Mouse (Mus musculus) gastrocnemius, postnatal 14 days (tissue): ENCODE results near the gene Slc2a5. TPM values are rescaled to one million over a fixed set of nuclear protein-coding genes. Genes with fewer than 3 reads are reported as not detected.

Experiments
- DNase-seq: peaks from one replicate; pipeline ENCODE4 v3.0.0; 2021; ENCODE audit warnings: mixed read lengths
- intact Hi-C: fragments of 180-260 bp; cut with DNase I; formaldehyde crosslinking; loops from one replicate; pipeline ENCODE4 v1.15.1; 2025; ENCODE audit warnings: low total_unique reads
- long read RNA-seq, 2 experiments: library from polyadenylated mRNA; stranded (forward); transcript quantifications; one replicate each; pipeline ENCODE4 v2.0.0; 2021
- total RNA-seq, 2 experiments: library from RNA; stranded (reverse); gene quantifications; 2 replicates each; pipeline ENCODE4 v1.2.3; 2021

Gene Slc2a5
- total RNA-seq: under 1 TPM; 0.49 to 0.58 TPM
- long read RNA-seq, experiment 1: 0 reads
- long read RNA-seq, experiment 2, partial matches to known transcripts: 1 of 1 reads
- long read RNA-seq, experiment 2, other reads (novel, unspliced or antisense): 0 of 1 reads

GRCm38 (mm10) chr4:150119055-150119454 is at the start of gene Slc2a5:
Slc2a5 (plus strand) TSS chr4:150119283.
- intact Hi-C loops: no loop called here
- DNase-seq: no peak

- no peak for DNase-seq
- intact Hi-C loops: loop anchor here (1.0 to 5.0 kb wide), 2 partner anchors 14 to 33 kb away; no protein-coding TSS in a partner anchor
Measured at GRCm38 (mm10) chr4:150070136-150070535, 48.9 kb upstream of the Slc2a5 start.

GRCm38 (mm10) chr4:150072416-150073101 is 46.5 kb upstream of the Slc2a5 start:
- DNase-seq: no peak
- intact Hi-C loops: loop anchor here (5.0 kb wide), 1 partner anchor 35 kb away; no protein-coding TSS in a partner anchor

GRCm38 (mm10) chr4:150073102-150073473 is 46.0 kb upstream of the Slc2a5 start:
- DNase-seq: peak; percentile 59
- intact Hi-C loops: loop anchor here (5.0 kb wide), 1 partner anchor 36 kb away; no protein-coding TSS in a partner anchor

GRCm38 (mm10) chr4:150075350-150075749 is 43.7 kb upstream of the Slc2a5 start:
- DNase-seq: no peak
- intact Hi-C loops: no loop called here

- intact Hi-C loops: no loop called here
- no peak for DNase-seq
Measured at GRCm38 (mm10) chr4:150076147-150076546, 42.9 kb upstream of the Slc2a5 start.

GRCm38 (mm10) chr4:150078646-150079045 is 40.4 kb upstream of the Slc2a5 start:
- intact Hi-C loops: no loop called here
- no peak for DNase-seq

GRCm38 (mm10) chr4:150079244-150079643 is 39.8 kb upstream of the Slc2a5 start:
- intact Hi-C loops: no loop called here
- DNase-seq: no peak

- DNase-seq: no peak
- intact Hi-C loops: no loop called here
Measured at GRCm38 (mm10) chr4:150080330-150080967, 38.6 kb upstream of the Slc2a5 start.

GRCm38 (mm10) chr4:150085366-150085765 is 33.7 kb upstream of the Slc2a5 start:
- no peak for DNase-seq
- intact Hi-C loops: no loop called here

- intact Hi-C loops: no loop called here
- no peak for DNase-seq
Measured at GRCm38 (mm10) chr4:150086841-150087160, 32.3 kb upstream of the Slc2a5 start.

GRCm38 (mm10) chr4:150087161-150087889 is 31.8 kb upstream of the Slc2a5 start, which contains the start of gene Gpr157:
Gpr157 (plus strand) TSS chr4:150087365.
- DNase-seq: peak; percentile 94
- intact Hi-C loops: no loop called here

- DNase-seq: no peak
- intact Hi-C loops: no loop called here
Measured at GRCm38 (mm10) chr4:150087890-150088530, 31.1 kb upstream of the Slc2a5 start.

GRCm38 (mm10) chr4:150089121-150089520 is 30.0 kb upstream of the Slc2a5 start:
- intact Hi-C loops: no loop called here
- DNase-seq: peak; percentile 32

GRCm38 (mm10) chr4:150091887-150092582 is 27.0 kb upstream of the Slc2a5 start:
- intact Hi-C loops: loop anchor here (10.0 kb wide), 1 partner anchor 287 kb away; no protein-coding TSS in a partner anchor
- DNase-seq: no peak

- intact Hi-C loops: loop anchor here (10.0 kb wide), 1 partner anchor 288 kb away; no protein-coding TSS in a partner anchor
- DNase-seq: no peak
Measured at GRCm38 (mm10) chr4:150092583-150092902, 26.5 kb upstream of the Slc2a5 start.

GRCm38 (mm10) chr4:150093560-150094462 is 25.3 kb upstream of the Slc2a5 start:
- intact Hi-C loops: loop anchor here (10.0 kb wide), 1 partner anchor 289 kb away; no protein-coding TSS in a partner anchor
- no peak for DNase-seq

- DNase-seq: no peak
- intact Hi-C loops: loop anchor here (10.0 kb wide), 1 partner anchor 290 kb away; no protein-coding TSS in a partner anchor
Measured at GRCm38 (mm10) chr4:150094463-150094789, 24.7 kb upstream of the Slc2a5 start.
